In genomic region chr4:144965255-144965654, GRCm38 (mm10) we compare ENCODE assay signal across 15 mouse cellular contexts.
"Had no signal": no experiment of that assay in that cellular context is flagged by ENCODE, and none has a peak within 500 bp of the region (broad histone marks: within the 10 kb centered on the region; RNA-seq: fewer than 3 reads in every experiment).

No protein-coding gene starts in this region.

- ATAC-seq: midbrain, embryonic 15.5 days had no signal

- H3K4me3 ChIP-seq: left cerebral cortex, adult 2 months; liver, embryonic 13.5 days; midbrain, embryonic 15.5 days; neural tube, embryonic 12.5 days; neural tube, embryonic 15.5 days had no signal

- DNase-seq: kidney, adult 18-20 months; kidney, adult 9 months; kidney, postnatal 36 days; layer of hippocampus, postnatal 36 days; liver, embryonic 13.5 days; lung, adult 2 months; lung, postnatal 14 days; lung, postnatal 4 days; thymus, adult 18-20 months; thymus, postnatal 36 days had no signal

- H3K36me3 ChIP-seq: midbrain, embryonic 15.5 days had no signal

- H3K27ac ChIP-seq: kidney, postnatal 0 days; left cerebral cortex, adult 2 months; liver, embryonic 13.5 days; midbrain, embryonic 15.5 days; neural tube, embryonic 12.5 days; neural tube, embryonic 15.5 days had no signal

- H3K9me3 ChIP-seq: liver, embryonic 13.5 days; midbrain, embryonic 15.5 days; neural tube, embryonic 12.5 days; neural tube, embryonic 15.5 days had no signal

- H3K27me3 ChIP-seq: liver, embryonic 13.5 days; midbrain, embryonic 15.5 days; neural tube, embryonic 12.5 days; neural tube, embryonic 15.5 days had no signal

- H3K4me1 ChIP-seq: midbrain, embryonic 15.5 days; neural tube, embryonic 12.5 days; neural tube, embryonic 15.5 days had no signal

- H3K9ac ChIP-seq: liver, embryonic 13.5 days; midbrain, embryonic 15.5 days; neural tube, embryonic 12.5 days; neural tube, embryonic 15.5 days had no signal

- H3K4me2 ChIP-seq: liver, embryonic 13.5 days; midbrain, embryonic 15.5 days; neural tube, embryonic 12.5 days; neural tube, embryonic 15.5 days had no signal
